Mouse (Mus musculus): ENCODE measurements around the gene Ttc23. TPM values are rescaled to one million over a fixed set of nuclear protein-coding genes. Genes with fewer than 3 reads are reported as not detected.

Ttc23 gene
- polyA plus RNA-seq, 1 experiment from 2014 or later: 6.0 TPM

- 82% methylated on average over 3 of the region's 3 CpGs for WGBS (ENCODE audit: insufficient replicate concordance)
- Histone ChIP-seq H3K4me1 (ENCODE audit: control insufficient read depth, low read depth, low read length) (peaks cover under 1% of the 10 kb centered on the region; the same call in 1 of the 2 replicates), H3K27me3 (ENCODE audit: control insufficient read depth, insufficient read depth, low read depth, low read length) (no peaks in the 10 kb centered on the region), H3K27ac (ENCODE audit: low read length) (no peak overlapping the region), H3K36me3 (ENCODE audit: control insufficient read depth, insufficient read depth) (no peaks in the 10 kb centered on the region), H3K9ac (ENCODE audit: low read depth, low read length) (no peak overlapping the region), H3K4me3 (ENCODE audit: low read depth, low read length) (no peak overlapping the region), H3K9me3 (replicated peaks; ENCODE audit: control insufficient read depth, low read length) (no peaks in the 10 kb centered on the region), H3K4me2 (ENCODE audit: low read depth, low read length) (no peak overlapping the region)
- no peak for ATAC-seq (ENCODE audit: low read depth)
These were observed 8.2 kb upstream of the Ttc23 start for GRCm38 (mm10) chr7:67639006-67639405.

GRCm38 (mm10) chr7:67642955-67643354 is 4.3 kb upstream of the Ttc23 start:
- no peak overlapping the region for H3K27ac ChIP-seq (ENCODE audit: low read length)
- WGBS (ENCODE audit: insufficient replicate concordance): 89% methylated on average over 9 of the region's 9 CpGs
- H3K9me3 ChIP-seq (replicated peaks; ENCODE audit: control insufficient read depth, low read length): no peaks in the 10 kb centered on the region
- H3K4me1 ChIP-seq (ENCODE audit: control insufficient read depth, low read depth, low read length): peaks cover 6% of the 10 kb centered on the region
- no peaks in the 10 kb centered on the region for H3K27me3 ChIP-seq (ENCODE audit: control insufficient read depth, insufficient read depth, low read depth, low read length)
- ATAC-seq (ENCODE audit: low read depth): no peak
- no peak overlapping the region for H3K9ac ChIP-seq (ENCODE audit: low read depth, low read length)
- H3K4me2 ChIP-seq (ENCODE audit: low read depth, low read length): no peak overlapping the region
- no peaks in the 10 kb centered on the region for H3K36me3 ChIP-seq (ENCODE audit: control insufficient read depth, insufficient read depth)
- no peak overlapping the region for H3K4me3 ChIP-seq (ENCODE audit: low read depth, low read length)

- H3K9ac ChIP-seq (ENCODE audit: low read depth, low read length): peak overlapping the region; percentile 89
- H3K9me3 ChIP-seq (replicated peaks; ENCODE audit: control insufficient read depth, low read length): no peaks in the 10 kb centered on the region
- ATAC-seq (ENCODE audit: low read depth): no peak
- no peaks in the 10 kb centered on the region for H3K27me3 ChIP-seq (ENCODE audit: control insufficient read depth, insufficient read depth, low read depth, low read length)
- peaks cover 6% of the 10 kb centered on the region for H3K4me1 ChIP-seq (ENCODE audit: control insufficient read depth, low read depth, low read length)
- H3K4me3 ChIP-seq (ENCODE audit: low read depth, low read length): peak overlapping the region; percentile 86
- H3K4me2 ChIP-seq (ENCODE audit: low read depth, low read length): peak overlapping the region; percentile 80
- H3K27ac ChIP-seq (ENCODE audit: low read length): no peak overlapping the region
- H3K36me3 ChIP-seq (ENCODE audit: control insufficient read depth, insufficient read depth): no peaks in the 10 kb centered on the region
- 42% methylated on average over 8 of the region's 8 CpGs for WGBS (ENCODE audit: insufficient replicate concordance)
These were observed 2.9 kb upstream of the Ttc23 start for GRCm38 (mm10) chr7:67644291-67644690.

DNA sequence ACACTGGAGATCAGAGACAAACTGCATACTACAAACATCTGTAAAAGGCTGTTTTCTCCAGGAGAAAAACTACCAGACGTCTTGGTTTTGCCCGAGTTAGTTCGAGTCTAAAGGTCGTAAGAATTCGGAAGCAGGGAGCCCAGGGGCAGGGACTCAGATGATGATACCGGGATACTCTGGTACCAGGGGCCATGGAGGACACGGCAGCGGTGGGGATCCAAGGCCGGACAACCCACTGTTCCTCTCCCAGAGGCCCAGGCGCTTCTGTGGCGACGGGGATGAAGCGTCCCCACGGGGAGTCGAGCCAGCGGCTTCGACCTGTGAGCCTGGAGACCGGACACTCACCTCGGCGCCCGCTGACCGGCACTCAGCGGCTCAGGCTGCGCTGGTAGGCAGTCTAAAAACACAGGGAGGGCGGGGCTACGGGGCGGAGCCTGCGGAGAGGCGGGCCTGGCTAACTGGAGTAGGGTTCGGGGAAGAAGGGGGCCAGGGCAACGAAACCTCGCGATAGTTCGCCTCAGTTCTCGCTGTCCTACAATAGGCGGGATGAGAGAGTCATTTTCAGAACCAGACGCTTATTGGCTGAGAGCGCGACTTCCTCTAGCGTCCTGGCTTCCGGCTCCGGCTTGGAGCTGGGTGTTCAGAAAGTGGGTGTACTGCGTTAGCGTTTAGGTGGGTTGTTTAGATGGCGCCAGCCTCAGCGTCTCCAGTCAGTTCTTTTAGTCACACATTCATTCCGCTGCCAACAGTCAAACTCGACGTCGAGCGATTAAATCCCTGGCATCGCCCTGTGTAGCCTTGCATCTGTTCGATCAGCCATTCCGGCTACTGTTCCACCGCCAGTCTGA is 2.2 kb upstream of the Ttc23 start, which contains the start of gene Lrrc28:
Gene Lrrc28 (minus strand): TSS at position 436 of the 848 bp plus-strand sequence.
- Histone ChIP-seq H3K36me3 (ENCODE audit: control insufficient read depth, insufficient read depth) (no peaks in the 10 kb centered on the region), H3K27me3 (ENCODE audit: control insufficient read depth, insufficient read depth, low read depth, low read length) (no peaks in the 10 kb centered on the region), H3K4me2 (ENCODE audit: low read depth, low read length) (peak within 1 kb of the TSS; percentile 80), H3K9me3 (replicated peaks; ENCODE audit: control insufficient read depth, low read length) (no peaks in the 10 kb centered on the region), H3K9ac (ENCODE audit: low read depth, low read length) (peak within 1 kb of the TSS; percentile 89), H3K27ac (ENCODE audit: low read length) (peak within 1 kb of the TSS; percentile 85), H3K4me1 (ENCODE audit: control insufficient read depth, low read depth, low read length) (peaks cover 6% of the 10 kb centered on the region), H3K4me3 (ENCODE audit: low read depth, low read length) (peak within 1 kb of the TSS; percentile 86)
- ATAC-seq (ENCODE audit: low read depth): peak; percentile 98
- WGBS (ENCODE audit: insufficient replicate concordance): under 1% methylated on average over 55 of the region's 55 CpGs

- Histone ChIP-seq H3K27ac (ENCODE audit: low read length) (peak overlapping the region; percentile 85), H3K4me3 (ENCODE audit: low read depth, low read length) (peak overlapping the region; percentile 86), H3K4me2 (ENCODE audit: low read depth, low read length) (peak overlapping the region; percentile 80), H3K4me1 (ENCODE audit: control insufficient read depth, low read depth, low read length) (peaks cover 6% of the 10 kb centered on the region), H3K9me3 (replicated peaks; ENCODE audit: control insufficient read depth, low read length) (no peaks in the 10 kb centered on the region), H3K36me3 (ENCODE audit: control insufficient read depth, insufficient read depth) (no peaks in the 10 kb centered on the region), H3K9ac (ENCODE audit: low read depth, low read length) (peak overlapping the region; percentile 84), H3K27me3 (ENCODE audit: control insufficient read depth, insufficient read depth, low read depth, low read length) (no peaks in the 10 kb centered on the region)
- WGBS (ENCODE audit: insufficient replicate concordance): under 1% methylated on average over 15 of the region's 15 CpGs
- peak; percentile 8; the same call in 1 of the 2 replicates for ATAC-seq (ENCODE audit: low read depth)
These were observed 1.6 kb upstream of the Ttc23 start for GRCm38 (mm10) chr7:67645681-67646014.

DNA sequence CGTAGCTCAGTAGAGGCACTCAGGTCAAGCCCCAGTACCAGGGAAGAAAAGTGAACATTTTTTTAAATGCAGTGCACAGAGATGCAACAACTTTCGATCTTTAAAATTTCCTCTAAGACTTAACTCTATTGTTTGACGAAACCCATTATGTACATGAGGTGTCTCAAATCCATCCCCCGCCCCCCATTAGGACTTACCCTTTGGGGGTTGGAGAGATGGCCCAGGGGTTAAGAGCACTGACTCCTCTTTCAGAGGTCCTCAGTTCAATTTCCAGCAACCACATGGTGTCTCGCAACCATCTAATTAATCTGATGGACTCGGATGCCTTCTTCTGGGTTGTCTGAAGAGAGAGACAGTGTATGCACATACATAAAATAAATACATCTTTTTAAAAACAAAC is 1.1 kb upstream of the Ttc23 start:
- H3K4me1 ChIP-seq (ENCODE audit: control insufficient read depth, low read depth, low read length): peaks cover 6% of the 10 kb centered on the region
- 15% methylated on average over 6 of the region's 6 CpGs for WGBS (ENCODE audit: insufficient replicate concordance)

DNA sequence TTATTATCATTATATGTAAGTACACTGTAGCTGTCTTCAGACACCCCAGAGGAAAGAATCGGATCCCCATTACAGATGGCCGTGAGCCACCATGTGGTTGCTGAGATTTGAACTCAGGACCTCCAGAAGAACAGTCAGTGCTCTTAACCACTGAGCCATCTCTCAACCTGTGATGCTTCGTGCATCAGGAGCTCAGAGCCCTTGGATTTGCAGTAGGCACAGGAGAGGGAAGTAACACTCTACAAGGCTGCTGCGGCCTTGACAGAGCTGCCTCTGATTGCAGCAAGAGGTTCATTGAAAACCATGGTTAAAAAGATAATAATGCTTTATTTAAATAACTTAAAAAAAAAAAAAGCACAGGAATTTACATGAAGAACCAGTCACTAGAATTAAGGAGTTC is 1.2 kb downstream of the Ttc23 start:
- 74% methylated on average over 4 of the region's 4 CpGs for WGBS (ENCODE audit: insufficient replicate concordance)
- Histone ChIP-seq H3K4me3 (ENCODE audit: low read depth, low read length) (no peak overlapping the region), H3K4me2 (ENCODE audit: low read depth, low read length) (no peak overlapping the region), H3K4me1 (ENCODE audit: control insufficient read depth, low read depth, low read length) (peaks cover 6% of the 10 kb centered on the region), H3K9me3 (replicated peaks; ENCODE audit: control insufficient read depth, low read length) (no peaks in the 10 kb centered on the region), H3K36me3 (ENCODE audit: control insufficient read depth, insufficient read depth) (no peaks in the 10 kb centered on the region), H3K27me3 (ENCODE audit: control insufficient read depth, insufficient read depth, low read depth, low read length) (no peaks in the 10 kb centered on the region), H3K27ac (ENCODE audit: low read length) (no peak overlapping the region), H3K9ac (ENCODE audit: low read depth, low read length) (no peak overlapping the region)
- no peak for ATAC-seq (ENCODE audit: low read depth)

More for the DNA sequence above, 1.1 kb upstream of the Ttc23 start:
- Histone ChIP-seq H3K27me3 (ENCODE audit: control insufficient read depth, insufficient read depth, low read depth, low read length) (no peaks in the 10 kb centered on the region), H3K4me3 (ENCODE audit: low read depth, low read length) (peak overlapping the region; percentile 86), H3K4me2 (ENCODE audit: low read depth, low read length) (peak overlapping the region; percentile 80), H3K9me3 (replicated peaks; ENCODE audit: control insufficient read depth, low read length) (no peaks in the 10 kb centered on the region), H3K36me3 (ENCODE audit: control insufficient read depth, insufficient read depth) (no peaks in the 10 kb centered on the region), H3K27ac (ENCODE audit: low read length) (no peak overlapping the region; the same call in 1 of the 2 replicates), H3K9ac (ENCODE audit: low read depth, low read length) (peak overlapping the region; percentile 84)
- no peak for ATAC-seq (ENCODE audit: low read depth)

GRCm38 (mm10) chr7:67652211-67652610 is 5.0 kb downstream of the Ttc23 start:
- no peak overlapping the region for H3K27ac ChIP-seq (ENCODE audit: low read length)
- 61% methylated on average over 5 of the region's 5 CpGs for WGBS (ENCODE audit: insufficient replicate concordance)
- H3K4me2 ChIP-seq (ENCODE audit: low read depth, low read length): no peak overlapping the region
- no peaks in the 10 kb centered on the region for H3K4me1 ChIP-seq (ENCODE audit: control insufficient read depth, low read depth, low read length)
- no peaks in the 10 kb centered on the region for H3K27me3 ChIP-seq (ENCODE audit: control insufficient read depth, insufficient read depth, low read depth, low read length)
- no peaks in the 10 kb centered on the region for H3K36me3 ChIP-seq (ENCODE audit: control insufficient read depth, insufficient read depth)
- no peaks in the 10 kb centered on the region for H3K9me3 ChIP-seq (replicated peaks; ENCODE audit: control insufficient read depth, low read length)
- H3K9ac ChIP-seq (ENCODE audit: low read depth, low read length): no peak overlapping the region
- H3K4me3 ChIP-seq (ENCODE audit: low read depth, low read length): no peak overlapping the region
- no peak for ATAC-seq (ENCODE audit: low read depth)

GRCm38 (mm10) chr7:67654668-67655067 is 7.5 kb downstream of the Ttc23 start:
- Histone ChIP-seq H3K4me2 (ENCODE audit: low read depth, low read length) (no peak overlapping the region), H3K36me3 (ENCODE audit: control insufficient read depth, insufficient read depth) (no peaks in the 10 kb centered on the region), H3K9ac (ENCODE audit: low read depth, low read length) (no peak overlapping the region), H3K4me1 (ENCODE audit: control insufficient read depth, low read depth, low read length) (no peaks in the 10 kb centered on the region), H3K4me3 (ENCODE audit: low read depth, low read length) (no peak overlapping the region), H3K27me3 (ENCODE audit: control insufficient read depth, insufficient read depth, low read depth, low read length) (no peaks in the 10 kb centered on the region), H3K27ac (ENCODE audit: low read length) (no peak overlapping the region), H3K9me3 (replicated peaks; ENCODE audit: control insufficient read depth, low read length) (no peaks in the 10 kb centered on the region)
- 65% methylated on average over 7 of the region's 7 CpGs for WGBS (ENCODE audit: insufficient replicate concordance)
- no peak for ATAC-seq (ENCODE audit: low read depth)

All from liver, embryonic 16.5 days (tissue).